Mouse (Mus musculus) liver, postnatal 0 days (tissue): Measurements from ENCODE around the gene P2rx3. TPM values are rescaled to one million over a fixed set of nuclear protein-coding genes. Genes with fewer than 3 reads are reported as not detected.

ENCODE experiments used
- ATAC-seq: fragments of 200-750 bp; cut with Nextera tagmentation; 2 replicates; pipeline ENCODE4 v1.8.0; 2017; ENCODE audit warnings: mild to moderate bottlenecking, moderate library complexity
- DNase-seq: peaks from one replicate; pipeline ENCODE4 v3.0.0-alpha.2; 2016
- H3K27ac ChIP-seq: fragments of 300-500 bp; sonication (generic); 2 replicates; pipeline ENCODE4 v1.5.1; 2014; ENCODE audit warnings: antibody characterized with exemption, moderate library complexity, mild to moderate bottlenecking, low read depth
- H3K27me3 ChIP-seq: fragments of 300-500 bp; sonication (generic); 2 replicates; pipeline ENCODE4 v1.6.1; 2014; ENCODE audit warnings: low read length, control low read depth, mixed read lengths; ENCODE audit not compliant: insufficient read depth
- H3K36me3 ChIP-seq: fragments of 300-500 bp; sonication (generic); replicated peaks from 2 replicates; pipeline ENCODE4 v1.6.1; 2014; ENCODE audit warnings: mild to moderate bottlenecking, control low read depth, low read length, moderate library complexity, mixed read lengths; ENCODE audit not compliant: insufficient read depth
- H3K4me1 ChIP-seq: fragments of 300-500 bp; sonication (generic); 2 replicates; pipeline ENCODE4 v1.6.1; 2014; ENCODE audit warnings: antibody characterized with exemption, mild to moderate bottlenecking, control low read depth; ENCODE audit not compliant: insufficient read depth
- H3K4me2 ChIP-seq: fragments of 300-500 bp; sonication (generic); 2 replicates; pipeline ENCODE4 v1.6.1; 2014; ENCODE audit warnings: low read depth, mild to moderate bottlenecking, low read length, moderate library complexity, mixed read lengths
- H3K4me3 ChIP-seq: fragments of 300-500 bp; sonication (generic); 2 replicates; pipeline ENCODE4 v1.5.1; 2014; ENCODE audit warnings: low read depth, low read length
- H3K9ac ChIP-seq: fragments of 300-500 bp; sonication (generic); replicated peaks from 2 replicates; pipeline ENCODE4 v1.6.1; 2014; ENCODE audit warnings: mild to moderate bottlenecking, moderate library complexity
- H3K9me3 ChIP-seq: fragments of 300-500 bp; sonication (generic); 2 replicates; pipeline ENCODE4 v1.6.1; 2016; ENCODE audit warnings: mild to moderate bottlenecking, control low read depth, low read length, mixed read lengths
- CTCF ChIP-seq: sonication (generic); IDR thresholded peaks from 2 replicates; pipeline ENCODE4 v1.5.1; 2016; ENCODE audit warnings: antibody characterized with exemption, low read depth
- EP300 ChIP-seq: IDR thresholded peaks from 2 replicates; pipeline ENCODE4 v1.6.1; 2016; ENCODE audit warnings: antibody characterized with exemption, low read depth, mild to moderate bottlenecking
- WGBS: fragments of 180-500 bp; shearing (Covaris S2); extraction: QIAGEN DNeasy Blood & Tissue Kit; methylation state at CpG from one replicate; pipeline ENCODE4 v1.1.7; 2014; ENCODE audit not compliant: insufficient replicate concordance; 5-methylcytosine and 5-hydroxymethylcytosine counted together
- polyA plus RNA-seq: library from polyadenylated mRNA; unstranded; fragments of >200 nt; fragmentation: Nextera tagmentation; extraction: Ambion mirVana; gene quantifications from 2 replicates; pipeline ENCODE4 v1.2.1, GENCODE M21; 2015

The P2rx3 gene
- polyA plus RNA-seq, 1 experiment from 2014 or later = 0.56 TPM

DNA sequence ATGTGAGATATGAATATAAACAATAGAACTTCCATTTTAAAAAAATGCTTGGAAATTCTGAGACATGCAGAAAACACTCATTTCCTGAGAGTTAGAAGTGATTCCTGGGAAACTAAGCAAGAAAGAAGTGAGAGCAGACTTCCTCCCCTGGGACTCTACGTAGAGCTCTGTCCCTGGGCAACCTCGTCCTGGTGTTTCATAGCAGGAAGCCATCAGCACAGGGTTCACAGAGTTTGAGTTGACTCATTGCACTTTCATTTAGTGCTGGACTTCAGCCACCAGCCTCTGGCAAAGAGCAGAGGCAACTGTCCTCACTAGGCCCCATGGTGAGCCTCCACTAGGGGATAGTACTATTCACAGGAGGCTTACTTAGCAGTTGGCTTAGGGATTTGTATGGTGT lies 76.0 kb downstream of the P2rx3 start:
- DNase-seq (peak; percentile 60), ATAC-seq (peak; percentile 85)
- Histone ChIP-seq H3K9me3 (no peaks in the 10 kb centered on the region), H3K4me2 (no peak overlapping the region), H3K4me3 (no peak overlapping the region), H3K27me3 (no peaks in the 10 kb centered on the region), H3K4me1 (peaks cover 26% of the 10 kb centered on the region), H3K9ac (no peak overlapping the region), H3K36me3 (peaks cover 33% of the 10 kb centered on the region), H3K27ac (peak overlapping the region; percentile 75)
- 45% methylated on average over 2 of the region's 2 CpGs for WGBS
- 0 out of 2 replicates have a peak, but pooled peaks have one; percentile 26 for TF ChIP-seq EP300
- peak; percentile 36; the same call in 1 of the 2 replicates for TF ChIP-seq CTCF

GRCm38 (mm10) chr2:84958588-84959264 lies 78.5 kb downstream of the P2rx3 start:
- no peak overlapping the region for H3K27ac ChIP-seq
- DNase-seq (peak; percentile 12), ATAC-seq (no peak)
- H3K9ac ChIP-seq = no peak overlapping the region
- no peaks in the 10 kb centered on the region for H3K9me3 ChIP-seq
- 81% methylated on average over 11 of the region's 11 CpGs for whole genome bisulfite sequencing
- H3K27me3 ChIP-seq = no peaks in the 10 kb centered on the region
- H3K4me1 ChIP-seq = peaks cover 25% of the 10 kb centered on the region
- H3K4me3 ChIP-seq = no peak overlapping the region
- H3K36me3 ChIP-seq = peaks cover 56% of the 10 kb centered on the region
- H3K4me2 ChIP-seq = no peak overlapping the region
- TF ChIP-seq CTCF = no peak
- TF ChIP-seq EP300 = no peak

GRCm38 (mm10) chr2:84956274-84956673 lies 81.0 kb downstream of the P2rx3 start:
- no peaks in the 10 kb centered on the region for H3K27me3 ChIP-seq
- ATAC-seq = peak; percentile 64
- H3K9me3 ChIP-seq = no peaks in the 10 kb centered on the region
- no peak overlapping the region for H3K4me3 ChIP-seq
- H3K27ac ChIP-seq = no peak overlapping the region
- no peak overlapping the region for H3K9ac ChIP-seq
- H3K4me1 ChIP-seq = peaks cover 6% of the 10 kb centered on the region; the same call in 1 of the 2 replicates
- no peak overlapping the region for H3K4me2 ChIP-seq
- peaks cover 78% of the 10 kb centered on the region for H3K36me3 ChIP-seq
- TF ChIP-seq EP300 (no peak), CTCF (peak; percentile 98)
- WGBS = 54% methylated on average over 5 of the region's 5 CpGs
- DNase-seq = peak; percentile 81

DNA sequence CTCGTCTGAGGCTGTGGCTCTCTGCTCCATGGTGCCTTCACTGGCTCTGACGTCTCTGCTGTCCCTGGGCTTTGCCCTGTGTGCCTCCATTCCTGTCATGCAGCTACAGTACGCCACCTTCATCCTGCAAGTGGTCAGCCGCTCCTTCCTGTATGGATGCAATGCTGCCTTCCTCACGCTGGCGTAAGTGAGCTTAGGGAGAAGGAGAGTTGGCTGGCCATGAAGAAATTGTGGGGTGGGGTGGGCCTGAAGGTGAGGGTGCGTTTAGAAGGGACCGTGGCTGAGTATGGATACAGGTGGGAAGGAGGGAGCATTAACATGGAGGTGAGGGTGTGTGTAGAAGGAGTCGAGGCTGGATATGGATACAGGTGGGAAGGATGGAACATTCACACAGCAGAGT lies 81.8 kb downstream of the P2rx3 start:
- Histone ChIP-seq H3K9ac (no peak overlapping the region), H3K36me3 (peaks cover 87% of the 10 kb centered on the region), H3K4me1 (no peaks in the 10 kb centered on the region), H3K9me3 (no peaks in the 10 kb centered on the region), H3K27me3 (no peaks in the 10 kb centered on the region), H3K4me2 (no peak overlapping the region), H3K27ac (no peak overlapping the region), H3K4me3 (no peak overlapping the region)
- DNase-seq (peak; percentile 12), ATAC-seq (no peak)
- no peak for TF ChIP-seq EP300
- no peak for TF ChIP-seq CTCF
- WGBS = 84% methylated on average over 9 of the region's 9 CpGs

DNA sequence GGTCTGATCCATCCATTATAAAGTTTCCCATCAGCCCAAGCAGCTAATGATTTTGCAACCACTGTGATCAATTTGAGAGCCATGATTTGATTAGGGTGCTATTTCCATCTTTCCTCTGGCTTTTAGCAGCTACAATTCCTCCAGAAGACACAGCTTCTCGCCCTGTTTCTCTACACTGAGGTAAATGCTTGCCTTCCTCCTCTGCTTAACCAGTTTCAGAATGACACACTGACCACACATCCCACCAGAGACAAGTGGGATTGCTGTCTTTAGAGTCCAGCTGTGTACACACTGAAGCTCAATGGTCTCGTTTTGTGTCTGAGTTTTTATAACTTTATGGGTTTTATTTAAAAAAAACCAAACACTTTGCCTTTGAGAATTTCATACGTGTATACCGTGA lies 84.6 kb downstream of the P2rx3 start:
- no peak for ATAC-seq
- peaks cover 94% of the 10 kb centered on the region for H3K36me3 ChIP-seq
- H3K27ac ChIP-seq = no peak overlapping the region
- 83% methylated on average over 4 of the region's 4 CpGs for WGBS
- TF ChIP-seq CTCF (no peak), EP300 (no peak)
- no peak overlapping the region for H3K4me2 ChIP-seq
- DNase-seq = no peak
- no peaks in the 10 kb centered on the region for H3K9me3 ChIP-seq
- H3K9ac ChIP-seq = no peak overlapping the region
- H3K4me1 ChIP-seq = no peaks in the 10 kb centered on the region
- no peak overlapping the region for H3K4me3 ChIP-seq
- H3K27me3 ChIP-seq = no peaks in the 10 kb centered on the region

DNA sequence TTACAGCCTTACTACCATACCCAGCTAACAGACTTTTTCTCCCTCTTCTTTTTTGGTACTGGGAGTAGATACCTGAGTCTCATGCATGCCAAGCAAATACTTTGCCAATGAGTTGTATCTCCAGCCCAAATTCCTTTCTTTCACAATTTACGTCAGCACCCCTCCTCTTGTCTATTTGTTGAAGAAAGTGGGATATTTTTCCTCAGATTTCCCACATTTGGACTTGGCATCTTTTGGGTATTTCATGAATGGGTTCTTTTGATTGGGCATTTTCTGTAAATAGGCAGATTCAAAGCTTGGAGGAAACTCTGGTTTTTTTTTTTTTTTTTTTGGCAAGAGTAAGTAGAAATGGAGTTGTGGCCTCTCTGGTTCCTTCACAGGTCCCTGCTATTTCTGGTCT lies 85.0 kb downstream of the P2rx3 start:
- H3K4me3 ChIP-seq = no peak overlapping the region
- H3K27ac ChIP-seq = no peak overlapping the region
- ATAC-seq (no peak), DNase-seq (no peak)
- peaks cover 94% of the 10 kb centered on the region for H3K36me3 ChIP-seq
- no peak overlapping the region for H3K4me2 ChIP-seq
- no peaks in the 10 kb centered on the region for H3K9me3 ChIP-seq
- H3K27me3 ChIP-seq = no peaks in the 10 kb centered on the region
- WGBS = 93% methylated on average over 1 of the region's 1 CpGs
- no peaks in the 10 kb centered on the region for H3K4me1 ChIP-seq
- H3K9ac ChIP-seq = no peak overlapping the region
- TF ChIP-seq CTCF (no peak), EP300 (no peak)

- no peak overlapping the region for H3K4me3 ChIP-seq
- H3K9me3 ChIP-seq = no peaks in the 10 kb centered on the region
- no peak overlapping the region for H3K4me2 ChIP-seq
- H3K36me3 ChIP-seq = peaks cover 95% of the 10 kb centered on the region
- H3K27ac ChIP-seq = no peak overlapping the region
- no peak for TF ChIP-seq EP300
- no peak for TF ChIP-seq CTCF
- H3K9ac ChIP-seq = no peak overlapping the region
- no peaks in the 10 kb centered on the region for H3K27me3 ChIP-seq
- WGBS = 90% methylated on average over 8 of the region's 8 CpGs
- no peaks in the 10 kb centered on the region for H3K4me1 ChIP-seq
- DNase-seq = no peak
- ATAC-seq = no peak
Measured at GRCm38 (mm10) chr2:84951027-84951426, 86.2 kb downstream of the P2rx3 start.
